Mouse (Mus musculus): ENCODE data around the gene Usp7. TPM values are rescaled to one million over a fixed set of nuclear protein-coding genes. Genes with fewer than 3 reads are reported as not detected.

Usp7 gene
- polyA plus RNA-seq, 1 experiment from 2014 or later, result 15.7 TPM

GRCm38 (mm10) chr16:8822586-8822985, 30.5 kb upstream of the Usp7 start:
- Histone ChIP-seq H3K27ac (replicated peaks) (no peak overlapping the region), H3K36me3 (ENCODE audit: control insufficient read depth, insufficient read depth, low read length) (no peaks in the 10 kb centered on the region), H3K9ac (ENCODE audit: low read length) (no peak overlapping the region), H3K4me2 (replicated peaks; ENCODE audit: low read depth) (no peak overlapping the region), H3K4me1 (replicated peaks; ENCODE audit: control insufficient read depth, insufficient read depth) (no peaks in the 10 kb centered on the region), H3K9me3 (ENCODE audit: control insufficient read depth, low read length) (no peaks in the 10 kb centered on the region), H3K27me3 (ENCODE audit: control insufficient read depth, insufficient read depth, low read length) (no peaks in the 10 kb centered on the region), H3K4me3 (ENCODE audit: low read depth, low read length) (no peak overlapping the region)
- ATAC-seq (ENCODE audit: low FRiP score, low TSS enrichment) (no peak), DNase-seq (ENCODE audit: low spot score) (no peak)
- WGBS, result 69% methylated on average over 4 of the region's 4 CpGs
- no peak for TF ChIP-seq EP300 (optimal IDR thresholded peaks at IDR 0.05)

- 27% methylated on average over 1 of the region's 1 CpGs for WGBS
- H3K4me3 ChIP-seq (ENCODE audit: low read depth, low read length), result no peak overlapping the region
- peak; percentile 76 for DNase-seq (ENCODE audit: low spot score)
- no peak overlapping the region for H3K9ac ChIP-seq (ENCODE audit: low read length)
- TF ChIP-seq EP300 (optimal IDR thresholded peaks at IDR 0.05) (no peak), CTCF (IDR thresholded peaks at IDR 0.05; ENCODE audit: low read depth) (no peak)
- H3K27ac ChIP-seq (replicated peaks), result no peak overlapping the region
- H3K27me3 ChIP-seq (ENCODE audit: control insufficient read depth, insufficient read depth, low read length), result no peaks in the 10 kb centered on the region
- H3K9me3 ChIP-seq (ENCODE audit: control insufficient read depth, low read length), result no peaks in the 10 kb centered on the region
- no peaks in the 10 kb centered on the region for H3K4me1 ChIP-seq (replicated peaks; ENCODE audit: control insufficient read depth, insufficient read depth)
- H3K4me2 ChIP-seq (replicated peaks; ENCODE audit: low read depth), result no peak overlapping the region
- H3K36me3 ChIP-seq (ENCODE audit: control insufficient read depth, insufficient read depth, low read length), result no peaks in the 10 kb centered on the region
- peak; percentile 89 for ATAC-seq (ENCODE audit: low FRiP score, low TSS enrichment)
These were observed 29.3 kb upstream of the Usp7 start for GRCm38 (mm10) chr16:8821429-8821828.

DNA sequence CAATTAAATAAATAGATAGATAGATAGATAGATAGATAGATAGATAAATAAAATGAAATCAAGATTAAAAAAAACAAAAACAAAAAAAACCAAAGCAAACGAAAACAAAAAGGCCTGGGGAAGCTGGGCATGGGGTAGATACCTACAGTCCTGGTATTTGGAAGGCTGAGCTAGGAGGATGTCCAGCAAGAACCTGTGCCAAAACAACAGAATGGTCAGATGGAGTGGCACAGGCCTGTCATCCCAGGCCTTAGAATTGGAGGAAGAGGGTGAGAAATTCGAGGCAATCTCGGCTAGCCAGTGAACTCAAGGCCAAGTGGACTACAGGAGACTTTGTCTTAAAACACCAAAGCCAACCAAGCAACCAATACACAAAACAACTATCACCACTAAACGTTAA, 25.8 kb upstream of the Usp7 start:
- H3K4me1 ChIP-seq (replicated peaks; ENCODE audit: control insufficient read depth, insufficient read depth), result no peaks in the 10 kb centered on the region
- no peaks in the 10 kb centered on the region for H3K9me3 ChIP-seq (ENCODE audit: control insufficient read depth, low read length)
- no peaks in the 10 kb centered on the region for H3K36me3 ChIP-seq (ENCODE audit: control insufficient read depth, insufficient read depth, low read length)
- ATAC-seq (ENCODE audit: low FRiP score, low TSS enrichment) (no peak), DNase-seq (ENCODE audit: low spot score) (no peak)
- H3K4me3 ChIP-seq (ENCODE audit: low read depth, low read length), result no peak overlapping the region
- no peak overlapping the region for H3K9ac ChIP-seq (ENCODE audit: low read length)
- H3K27me3 ChIP-seq (ENCODE audit: control insufficient read depth, insufficient read depth, low read length), result no peaks in the 10 kb centered on the region
- H3K4me2 ChIP-seq (replicated peaks; ENCODE audit: low read depth), result no peak overlapping the region
- TF ChIP-seq EP300 (optimal IDR thresholded peaks at IDR 0.05) (no peak), CTCF (IDR thresholded peaks at IDR 0.05; ENCODE audit: low read depth) (no peak)
- no peak overlapping the region for H3K27ac ChIP-seq (replicated peaks)
- WGBS, result 73% methylated on average over 4 of the region's 4 CpGs

DNA sequence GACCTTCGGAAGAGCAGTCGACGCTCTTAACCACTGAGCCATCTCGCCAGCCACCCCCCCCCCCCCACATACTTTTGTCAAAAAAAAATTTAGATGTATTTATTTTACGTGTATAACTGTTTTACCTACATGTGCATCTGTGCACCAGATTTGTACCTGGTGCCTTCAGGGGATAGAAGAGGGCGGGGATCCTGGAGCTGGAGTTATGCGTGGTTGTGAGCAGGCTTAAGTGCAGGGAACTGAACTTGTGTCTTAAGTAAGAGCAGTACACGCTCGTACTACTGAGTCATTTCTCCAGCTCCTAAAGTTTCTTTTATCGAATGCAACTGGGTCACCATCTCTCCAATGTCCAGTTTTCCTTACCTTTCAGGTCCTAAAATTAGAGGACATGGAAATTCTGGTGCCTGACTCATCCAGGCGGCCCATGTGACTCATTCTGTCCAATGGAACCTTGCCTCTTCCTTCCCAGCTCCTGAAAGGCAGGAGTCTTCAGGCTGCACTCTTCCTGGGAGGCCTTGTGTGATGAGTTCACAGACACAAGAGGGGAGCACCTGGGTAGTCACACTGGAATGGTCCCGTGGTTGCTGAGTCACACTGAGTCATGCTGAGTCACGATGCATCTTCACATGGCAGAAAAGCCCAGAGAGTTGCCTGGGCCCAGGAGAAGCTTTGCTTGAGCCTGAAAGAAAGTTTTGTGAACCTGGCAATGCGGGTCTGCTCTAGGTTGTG, 18.5 kb upstream of the Usp7 start:
- Histone ChIP-seq H3K27me3 (ENCODE audit: control insufficient read depth, insufficient read depth, low read length) (no peaks in the 10 kb centered on the region), H3K4me2 (replicated peaks; ENCODE audit: low read depth) (no peak overlapping the region), H3K9me3 (ENCODE audit: control insufficient read depth, low read length) (no peaks in the 10 kb centered on the region), H3K4me1 (replicated peaks; ENCODE audit: control insufficient read depth, insufficient read depth) (no peaks in the 10 kb centered on the region), H3K4me3 (ENCODE audit: low read depth, low read length) (no peak overlapping the region), H3K36me3 (ENCODE audit: control insufficient read depth, insufficient read depth, low read length) (no peaks in the 10 kb centered on the region), H3K27ac (replicated peaks) (no peak overlapping the region), H3K9ac (ENCODE audit: low read length) (no peak overlapping the region)
- no peak for TF ChIP-seq CTCF (IDR thresholded peaks at IDR 0.05; ENCODE audit: low read depth)
- no peak for TF ChIP-seq EP300 (optimal IDR thresholded peaks at IDR 0.05)
- 87% methylated on average over 14 of the region's 14 CpGs for WGBS
- DNase-seq (ENCODE audit: low spot score) (peak; percentile 29), ATAC-seq (ENCODE audit: low FRiP score, low TSS enrichment) (peak; percentile 79)

GRCm38 (mm10) chr16:8806703-8807102, 14.6 kb upstream of the Usp7 start:
- no peaks in the 10 kb centered on the region for H3K4me1 ChIP-seq (replicated peaks; ENCODE audit: control insufficient read depth, insufficient read depth)
- H3K36me3 ChIP-seq (ENCODE audit: control insufficient read depth, insufficient read depth, low read length), result no peaks in the 10 kb centered on the region
- DNase-seq (ENCODE audit: low spot score) (peak; percentile 63), ATAC-seq (ENCODE audit: low FRiP score, low TSS enrichment) (no peak)
- no peak overlapping the region for H3K4me3 ChIP-seq (ENCODE audit: low read depth, low read length)
- H3K27me3 ChIP-seq (ENCODE audit: control insufficient read depth, insufficient read depth, low read length), result no peaks in the 10 kb centered on the region
- TF ChIP-seq EP300 (optimal IDR thresholded peaks at IDR 0.05), result no peak
- peak; percentile 81 for TF ChIP-seq CTCF (IDR thresholded peaks at IDR 0.05; ENCODE audit: low read depth)
- no peak overlapping the region for H3K4me2 ChIP-seq (replicated peaks; ENCODE audit: low read depth)
- H3K9me3 ChIP-seq (ENCODE audit: control insufficient read depth, low read length), result no peaks in the 10 kb centered on the region
- H3K9ac ChIP-seq (ENCODE audit: low read length), result no peak overlapping the region
- no peak overlapping the region for H3K27ac ChIP-seq (replicated peaks)
- WGBS, result 32% methylated on average over 4 of the region's 4 CpGs

DNA sequence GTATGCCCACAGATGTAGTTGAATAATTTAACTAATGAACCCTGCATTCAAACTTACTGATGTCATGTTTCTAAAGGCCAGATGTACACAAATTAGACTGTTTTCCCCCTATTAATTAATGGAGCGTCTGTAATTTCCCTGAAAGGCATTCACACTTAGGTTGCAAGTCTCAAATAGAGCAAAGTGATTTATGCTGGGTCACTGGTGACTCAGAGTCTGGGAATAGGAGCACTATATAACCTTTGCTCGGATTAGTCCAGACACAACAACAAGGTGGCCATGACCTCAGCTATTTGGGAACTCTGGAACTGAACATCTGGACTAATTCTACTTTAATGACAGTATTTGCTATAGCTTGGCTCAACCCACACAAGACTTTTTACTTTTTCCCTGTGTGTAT, 3.8 kb upstream of the Usp7 start:
- Histone ChIP-seq H3K9ac (ENCODE audit: low read length) (no peak overlapping the region), H3K36me3 (ENCODE audit: control insufficient read depth, insufficient read depth, low read length) (no peaks in the 10 kb centered on the region), H3K4me2 (replicated peaks; ENCODE audit: low read depth) (no peak overlapping the region), H3K4me1 (replicated peaks; ENCODE audit: control insufficient read depth, insufficient read depth) (no peaks in the 10 kb centered on the region), H3K27ac (replicated peaks) (no peak overlapping the region), H3K27me3 (ENCODE audit: control insufficient read depth, insufficient read depth, low read length) (no peaks in the 10 kb centered on the region), H3K9me3 (ENCODE audit: control insufficient read depth, low read length) (0 out of 2 replicates have a peak, but pooled peaks cover 3% of the 10 kb centered on the region), H3K4me3 (ENCODE audit: low read depth, low read length) (no peak overlapping the region)
- 65% methylated on average over 2 of the region's 2 CpGs for WGBS
- ATAC-seq (ENCODE audit: low FRiP score, low TSS enrichment) (no peak), DNase-seq (ENCODE audit: low spot score) (no peak)
- no peak for TF ChIP-seq EP300 (optimal IDR thresholded peaks at IDR 0.05)
- no peak for TF ChIP-seq CTCF (IDR thresholded peaks at IDR 0.05; ENCODE audit: low read depth)
